Mouse (Mus musculus): ENCODE results near the gene Brk1.

DNA sequence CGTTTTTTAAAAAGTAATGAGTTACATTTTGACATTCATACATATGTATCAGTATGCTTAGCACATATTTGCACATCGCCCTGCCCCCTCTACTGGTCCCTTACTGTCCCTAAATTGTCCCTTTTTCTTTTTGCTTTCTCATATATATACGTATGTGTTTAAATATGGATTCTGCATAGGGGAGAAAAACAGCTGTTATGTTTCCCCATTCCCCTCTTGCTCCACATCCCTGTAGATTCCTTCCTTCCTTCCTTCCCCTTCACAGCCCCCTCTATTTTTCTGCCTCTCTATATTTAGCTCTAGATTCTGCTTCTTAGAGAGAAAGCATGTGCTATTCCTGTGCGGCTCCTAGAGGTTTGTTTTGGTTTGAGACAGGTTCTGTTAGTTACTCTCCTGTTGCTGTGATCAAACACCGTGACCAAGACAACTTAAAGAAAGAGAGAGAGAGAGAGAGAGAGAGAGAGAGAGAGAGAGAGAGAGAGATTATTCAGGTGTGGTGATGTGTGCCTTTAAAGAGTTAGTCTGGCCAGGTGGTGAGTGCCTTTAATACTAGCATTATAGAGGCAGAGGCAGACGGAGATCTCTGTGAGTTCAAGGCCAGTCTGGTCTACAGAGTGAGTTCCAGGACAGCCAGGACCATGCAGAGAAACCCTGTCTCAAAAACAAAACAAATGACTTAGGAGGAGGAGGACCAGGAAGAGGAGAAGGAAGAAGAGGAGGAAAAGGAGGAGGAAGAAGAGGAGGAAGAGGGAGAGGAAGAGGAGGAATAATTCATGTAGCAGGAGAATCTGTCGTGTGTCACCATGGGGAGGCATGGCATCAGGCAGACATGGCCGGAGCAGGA lies 55.3 kb downstream of the Brk1 start:
- TF ChIP-seq CTCF (IDR thresholded peaks at IDR 0.05; ENCODE audit: extremely low read depth, insufficient read depth, insufficient read length, insufficient replicate concordance) = no peak
- TF ChIP-seq POLR2A (IDR thresholded peaks at IDR 0.05; ENCODE audit: low read depth, low read length) = no peak; the same call in 1 of the 2 replicates

Data from spleen, adult 2 months (tissue).